Mouse (Mus musculus) retina, embryonic 14.5 days (tissue): Measurements from ENCODE around the gene Rad51b.
A peak's percentile ranks its signal among the peaks of the same experiment; 100 is the strongest.

ENCODE experiments used
- DNase-seq: peaks from one replicate; pipeline ENCODE4 v3.0.0-alpha.2; 2015; ENCODE audit warnings: low spot score

Rad51b gene

GRCm38 (mm10) chr12:79439961-79440360 is 142.9 kb downstream of the Rad51b start:
- DNase-seq = no peak

GRCm38 (mm10) chr12:79441210-79442005 is 144.3 kb downstream of the Rad51b start:
- DNase-seq = no peak

GRCm38 (mm10) chr12:79442126-79442525 is 145.0 kb downstream of the Rad51b start:
- DNase-seq = no peak

GRCm38 (mm10) chr12:79442836-79443390 is 145.8 kb downstream of the Rad51b start:
- no peak for DNase-seq

GRCm38 (mm10) chr12:79444646-79445045 is 147.6 kb downstream of the Rad51b start:
- no peak for DNase-seq

- no peak for DNase-seq
Measured at GRCm38 (mm10) chr12:79447039-79447438, 150.0 kb downstream of the Rad51b start.

GRCm38 (mm10) chr12:79449817-79450411 is 152.8 kb downstream of the Rad51b start:
- DNase-seq = no peak

GRCm38 (mm10) chr12:79452882-79453281 is 155.8 kb downstream of the Rad51b start:
- no peak for DNase-seq

- DNase-seq = no peak
Measured at GRCm38 (mm10) chr12:79454017-79454416, 156.9 kb downstream of the Rad51b start.

- DNase-seq = peak; percentile 13
Measured at GRCm38 (mm10) chr12:79455061-79455847, 158.2 kb downstream of the Rad51b start.

- no peak for DNase-seq
Measured at GRCm38 (mm10) chr12:79455848-79456164, 158.7 kb downstream of the Rad51b start.

- no peak for DNase-seq
Measured at GRCm38 (mm10) chr12:79456251-79456650, 159.2 kb downstream of the Rad51b start.

GRCm38 (mm10) chr12:79463371-79463770 is 166.3 kb downstream of the Rad51b start:
- DNase-seq = no peak

GRCm38 (mm10) chr12:79470113-79470512 is 173.0 kb downstream of the Rad51b start:
- DNase-seq = no peak

GRCm38 (mm10) chr12:79471868-79472267 is 174.8 kb downstream of the Rad51b start:
- DNase-seq = no peak

- no peak for DNase-seq
Measured at GRCm38 (mm10) chr12:79476413-79477046, 179.4 kb downstream of the Rad51b start.

- no peak for DNase-seq
Measured at GRCm38 (mm10) chr12:79478816-79479215, 181.7 kb downstream of the Rad51b start.

GRCm38 (mm10) chr12:79485501-79485900 is 188.4 kb downstream of the Rad51b start:
- no peak for DNase-seq

- no peak for DNase-seq
Measured at GRCm38 (mm10) chr12:79488590-79489242, 191.6 kb downstream of the Rad51b start.

GRCm38 (mm10) chr12:79490626-79491025 is 193.5 kb downstream of the Rad51b start:
- no peak for DNase-seq

GRCm38 (mm10) chr12:79492175-79492574 is 195.1 kb downstream of the Rad51b start:
- DNase-seq = no peak

- no peak for DNase-seq
Measured at GRCm38 (mm10) chr12:79492613-79493012, 195.5 kb downstream of the Rad51b start.
